Mouse (Mus musculus): Measurements from ENCODE around the gene Hoxa4.

Gene Hoxa4

DNA sequence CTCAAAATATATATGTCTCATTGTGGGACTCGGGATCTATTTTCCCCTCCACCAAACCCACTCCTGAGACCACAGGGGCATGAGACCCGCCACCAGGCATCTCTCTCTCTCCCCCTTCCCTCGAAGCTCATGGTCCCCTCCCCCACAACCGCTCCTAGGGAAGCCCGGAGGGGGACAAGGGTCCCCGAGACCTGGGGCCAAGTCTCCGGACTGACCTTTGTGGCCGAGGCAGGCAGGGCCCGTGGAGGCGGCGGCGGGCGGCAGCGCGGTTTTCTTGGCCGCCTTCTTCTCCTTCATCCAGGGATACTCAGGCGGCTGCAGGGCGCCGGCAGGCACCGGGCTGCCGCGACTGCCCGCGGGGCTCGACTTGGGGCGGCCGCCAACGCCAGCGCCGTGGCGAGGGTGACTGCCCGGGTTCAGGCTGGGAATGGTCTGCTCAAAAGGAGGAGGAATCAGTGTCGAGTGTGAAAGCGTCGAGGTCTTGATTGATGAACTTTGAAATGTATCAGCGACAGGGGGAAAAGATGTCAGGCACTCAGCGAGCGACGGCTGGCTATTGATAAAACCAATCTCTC, 27.4 kb downstream of the Hoxa4 start:
- DNase-seq, result no peak

DNA sequence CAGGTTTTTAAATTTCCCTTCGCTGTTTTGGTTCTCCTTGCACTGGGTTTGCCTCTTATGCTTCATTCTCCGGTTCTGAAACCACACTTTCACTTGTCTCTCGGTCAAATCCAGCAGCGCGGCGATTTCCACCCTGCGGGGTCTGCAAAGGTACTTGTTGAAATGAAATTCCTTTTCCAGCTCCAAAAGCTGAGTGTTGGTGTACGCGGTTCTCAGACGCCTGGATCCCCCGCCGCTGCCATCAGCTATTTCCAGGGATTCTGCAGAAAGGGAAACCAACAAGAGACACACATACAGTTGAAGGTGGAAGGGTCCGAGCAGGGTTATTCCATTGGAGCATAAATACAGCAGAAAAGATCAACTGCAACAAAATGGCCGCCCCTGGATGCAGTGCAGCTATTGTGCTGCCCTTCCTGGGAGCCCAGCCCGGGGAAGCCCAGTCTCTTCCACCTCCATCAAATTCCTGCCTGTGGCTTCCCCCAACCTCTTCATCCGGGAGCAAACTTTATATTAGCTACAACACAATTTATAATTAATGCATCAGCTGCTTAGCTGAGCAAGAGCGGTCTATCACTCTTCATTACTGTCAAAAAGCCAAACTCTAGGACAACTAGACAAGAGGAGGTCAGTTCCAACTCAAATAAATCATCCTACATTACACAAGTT, 28.1 kb downstream of the Hoxa4 start:
- DNase-seq, result no peak

DNA sequence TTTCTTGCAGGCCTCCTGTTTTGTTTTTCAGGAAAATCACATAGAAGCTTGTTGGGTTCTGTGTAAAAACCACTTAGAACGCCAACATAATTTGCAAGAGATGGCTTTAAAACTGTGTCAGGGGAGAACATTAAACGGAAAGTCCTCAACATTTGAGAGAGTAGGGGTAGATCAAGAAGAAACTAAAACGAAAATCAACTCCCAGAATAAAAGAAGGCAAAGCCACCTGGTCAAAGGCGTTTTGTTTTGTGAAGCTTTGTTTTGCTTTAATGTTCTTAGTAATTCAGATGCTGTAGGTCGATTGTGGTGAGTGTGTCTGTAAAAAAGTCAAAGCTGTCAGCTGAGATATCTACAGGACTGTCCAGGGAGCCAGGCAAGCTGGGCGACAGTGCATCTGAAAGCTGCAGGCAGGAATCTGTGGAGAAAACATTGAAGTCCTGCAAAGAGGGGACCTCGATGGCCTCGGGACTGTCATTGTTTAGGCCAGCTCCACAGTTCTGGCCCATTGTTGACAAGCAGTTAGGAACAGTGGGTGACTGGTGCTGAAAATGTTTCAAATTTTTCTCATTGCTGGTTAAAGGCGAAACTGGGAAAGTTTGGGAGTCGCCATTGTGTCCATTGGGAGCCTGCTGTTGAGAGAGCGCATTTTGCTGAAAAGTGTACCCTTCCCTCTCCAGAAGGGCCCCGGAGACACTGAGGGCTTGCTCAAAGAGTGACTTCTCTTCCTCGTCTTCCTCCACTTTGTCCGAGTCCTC, 28.8 kb downstream of the Hoxa4 start:
- no peak for DNase-seq

DNA sequence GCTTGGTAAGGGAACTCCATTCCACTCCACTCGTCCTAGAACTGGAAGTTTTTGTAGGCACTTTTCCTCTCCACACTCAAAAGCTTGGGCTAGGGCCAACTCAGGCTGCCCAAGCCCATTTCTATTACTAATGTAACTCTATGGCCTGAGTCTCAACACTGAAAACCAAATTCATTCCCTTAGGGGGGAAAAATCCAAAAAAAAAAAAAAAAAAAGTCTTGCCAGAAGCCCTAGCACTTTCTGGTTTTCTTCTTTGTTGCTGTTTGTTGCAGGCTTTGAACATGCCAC, 29.5 kb downstream of the Hoxa4 start:
- DNase-seq, result no peak

DNA sequence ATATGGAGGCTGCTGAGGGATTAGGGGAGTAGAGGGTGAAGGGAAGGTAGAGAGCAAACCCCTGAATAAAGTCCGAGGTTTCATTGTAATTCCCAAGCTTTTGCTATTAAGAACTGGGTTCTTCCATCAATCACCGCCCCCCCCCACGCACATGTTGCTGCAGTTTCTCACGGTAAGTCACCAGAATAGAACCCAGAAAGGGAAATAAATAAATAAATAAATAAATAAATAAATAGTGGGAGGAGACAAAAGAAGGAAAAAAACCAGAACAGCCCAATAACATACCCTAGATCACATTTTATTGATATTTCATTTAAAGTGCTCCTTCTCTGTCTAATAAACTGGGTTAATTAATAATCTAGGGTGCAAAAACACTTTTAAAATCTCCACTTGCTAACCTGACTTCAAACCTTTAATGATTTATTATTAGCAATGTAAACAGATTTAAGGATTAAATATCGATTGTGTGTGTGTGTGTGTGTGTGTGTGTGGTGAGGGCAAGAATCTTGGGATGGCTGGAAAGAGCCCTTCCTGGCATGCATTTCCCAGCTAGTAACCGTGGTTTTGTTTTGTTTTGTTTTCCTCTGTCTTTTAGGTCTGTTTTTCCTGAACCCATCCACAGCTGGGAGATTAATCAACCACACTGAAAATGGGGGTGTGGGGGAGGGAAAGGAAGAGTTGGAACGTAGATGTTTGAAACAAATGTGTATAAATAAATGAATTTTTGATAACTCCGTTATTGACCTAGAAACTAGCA, 30.0 kb downstream of the Hoxa4 start:
- no peak for DNase-seq

DNA sequence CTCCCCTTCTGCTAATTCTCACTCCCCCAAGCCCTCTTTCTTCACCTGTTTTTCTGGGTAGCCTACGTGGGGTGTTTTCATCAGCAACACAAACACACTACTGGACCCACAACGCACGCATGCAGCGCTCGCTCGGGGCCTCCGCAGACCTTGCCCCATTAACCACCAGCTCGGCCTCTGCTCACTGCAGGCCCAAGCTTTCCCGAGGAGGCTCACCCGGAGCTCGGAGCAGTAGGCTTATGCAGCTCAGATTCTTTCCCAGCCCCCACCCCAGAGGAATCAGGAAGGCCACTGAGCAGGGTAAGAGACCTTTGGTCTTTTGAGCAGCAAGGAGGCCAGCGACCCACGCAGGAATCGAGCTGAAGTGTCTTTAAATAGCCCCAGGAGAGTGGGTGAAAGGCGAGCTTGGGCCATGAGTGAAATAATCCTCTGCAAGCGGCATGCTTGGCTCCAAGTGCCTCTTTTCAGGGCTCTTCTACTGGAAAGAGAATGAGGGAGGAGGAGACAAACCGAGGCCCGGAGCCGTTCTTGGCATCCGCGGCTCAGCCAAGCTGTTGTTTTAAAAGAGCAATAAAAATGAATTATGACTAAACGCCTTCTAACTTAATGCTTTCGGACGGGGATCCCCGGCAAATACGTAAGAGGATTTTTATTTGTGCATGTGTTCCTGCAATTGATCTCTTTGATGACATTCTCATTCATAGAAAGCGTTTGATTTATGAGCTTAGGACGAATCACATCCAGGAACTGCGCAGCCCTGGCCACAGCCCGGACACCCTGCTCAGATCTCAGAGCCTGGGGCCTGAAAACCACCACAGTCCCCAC, 30.8 kb downstream of the Hoxa4 start:
- DNase-seq, result no peak

DNA sequence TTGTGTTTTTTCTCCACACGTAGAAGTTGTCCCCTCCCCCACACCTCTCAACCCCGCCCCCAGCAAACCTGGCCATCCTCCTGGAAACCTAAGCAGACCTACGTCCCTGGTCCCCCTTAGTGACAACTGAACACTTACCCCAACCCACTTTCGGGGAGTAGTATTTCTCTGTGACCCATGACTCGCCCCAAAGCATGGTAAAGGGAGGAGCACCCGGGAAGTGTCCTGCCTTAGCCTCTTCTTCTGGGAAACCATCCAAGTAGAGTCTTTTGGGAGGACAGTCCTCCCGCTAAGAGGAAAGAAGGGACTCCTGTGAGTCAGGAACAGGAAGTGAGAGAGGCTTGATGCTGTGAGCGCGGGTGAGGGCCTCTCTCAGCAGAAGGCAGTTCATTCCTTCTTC, 31.6 kb downstream of the Hoxa4 start:
- DNase-seq, result no peak

DNA sequence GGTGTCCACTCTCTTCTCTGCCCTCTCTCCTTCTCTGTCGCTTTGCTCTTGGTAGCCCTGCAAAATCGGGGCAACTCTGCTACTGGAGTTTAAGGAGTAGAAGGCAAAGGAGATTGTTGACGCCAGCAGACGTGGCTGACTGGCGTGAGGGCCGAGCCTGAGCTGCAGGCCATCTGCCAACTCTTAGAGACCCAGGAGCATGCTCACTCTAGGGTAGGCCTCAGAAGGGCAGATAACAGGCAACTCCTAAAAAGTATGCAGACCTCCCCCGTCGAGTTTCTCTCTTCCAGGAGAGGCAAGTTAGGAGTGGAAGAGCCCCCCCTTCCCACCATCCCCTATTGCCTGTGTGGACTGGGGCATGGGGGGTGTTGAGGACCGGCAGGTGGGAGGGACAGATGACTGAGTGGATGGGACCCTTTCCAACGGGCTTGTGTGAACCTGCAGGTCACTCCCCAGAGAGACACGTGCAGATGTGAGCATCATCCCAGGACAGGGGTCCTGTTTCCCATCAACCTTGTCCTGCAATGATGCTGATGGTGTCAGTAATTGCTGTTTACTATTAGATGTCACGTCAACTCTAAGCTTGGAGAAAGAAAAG, 32.3 kb downstream of the Hoxa4 start:
- no peak for DNase-seq

DNA sequence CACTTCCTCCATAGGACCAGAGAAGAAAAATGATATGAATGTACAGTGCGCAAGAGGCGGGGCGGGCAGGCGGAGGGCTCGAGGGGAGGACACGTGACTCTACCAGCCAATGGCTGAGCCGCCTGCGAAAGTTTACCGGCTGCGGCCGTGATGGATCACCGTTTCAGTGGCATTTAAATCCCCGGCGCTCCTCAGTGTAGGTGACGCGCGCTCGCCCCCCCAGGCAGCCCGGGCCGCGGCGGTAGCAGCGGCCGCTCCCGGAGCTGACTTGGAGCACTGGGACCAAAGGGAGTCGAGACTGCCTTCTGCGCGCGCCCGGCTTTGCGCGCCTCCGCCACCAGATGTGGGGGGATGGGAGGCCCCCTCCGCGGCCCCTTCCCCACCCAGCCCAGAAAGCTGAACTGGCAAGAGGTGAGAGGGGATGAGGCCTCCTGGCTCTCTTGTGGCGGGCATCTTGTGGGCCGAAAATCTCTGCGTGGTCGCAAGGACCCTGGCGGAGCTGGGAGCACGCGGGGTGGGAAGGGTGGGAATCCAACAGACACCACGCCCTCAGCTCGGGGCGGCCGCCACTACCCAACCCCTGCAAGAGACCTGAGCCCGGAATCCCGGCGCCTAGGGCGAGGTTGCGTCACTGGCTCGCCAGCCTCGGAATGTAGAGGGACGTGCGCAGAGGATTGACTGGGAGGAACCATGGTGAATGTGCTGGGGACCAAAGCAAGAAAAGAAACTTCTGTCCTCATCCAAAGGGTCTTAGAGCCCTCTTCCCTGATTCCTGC, 33.1 kb downstream of the Hoxa4 start, which contains the start of gene Hoxa1:
Gene Hoxa1, minus strand, starts transcription at position 42 of the 776 bp plus-strand sequence.
- peak; percentile 64 for DNase-seq

DNA sequence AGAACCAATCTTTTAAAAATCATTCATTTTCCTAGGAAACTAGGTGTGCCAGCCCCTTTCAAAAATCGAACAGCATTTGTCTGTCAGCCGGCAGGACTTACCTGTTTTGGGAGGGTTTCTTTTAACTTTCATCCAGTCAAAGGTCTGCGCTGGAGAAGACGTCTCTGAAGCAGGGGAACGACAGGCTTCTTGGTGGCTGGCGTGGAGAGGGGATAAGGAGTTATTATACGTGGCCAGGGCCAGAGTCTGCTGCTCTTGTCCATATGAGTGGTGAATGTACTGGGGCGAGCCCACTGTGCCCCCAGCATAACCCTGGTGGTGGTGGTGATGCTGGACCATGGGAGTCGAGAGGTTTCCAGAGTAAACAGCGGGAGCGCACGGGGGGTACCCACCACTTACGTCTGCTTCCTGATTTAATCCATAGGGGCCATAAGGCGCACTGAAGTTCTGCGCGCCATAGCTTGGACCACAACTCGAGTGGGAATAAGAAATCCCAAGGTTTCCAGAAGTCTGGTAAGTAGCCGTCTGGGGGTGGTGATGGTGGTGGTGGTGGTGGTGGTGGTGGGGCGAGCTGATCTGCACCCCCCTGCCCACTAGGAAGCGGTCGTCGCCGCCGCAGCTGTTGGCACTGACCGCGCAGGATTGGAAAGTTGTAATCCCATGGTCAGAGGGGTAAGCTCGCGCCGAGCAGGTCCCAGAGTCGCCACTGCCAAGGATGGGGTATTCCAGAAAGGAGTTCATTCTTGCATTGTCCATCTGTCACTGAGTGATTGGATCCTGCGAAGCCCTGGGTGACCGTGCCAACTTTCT, 33.9 kb downstream of the Hoxa4 start:
- DNase-seq, result no peak

DNA sequence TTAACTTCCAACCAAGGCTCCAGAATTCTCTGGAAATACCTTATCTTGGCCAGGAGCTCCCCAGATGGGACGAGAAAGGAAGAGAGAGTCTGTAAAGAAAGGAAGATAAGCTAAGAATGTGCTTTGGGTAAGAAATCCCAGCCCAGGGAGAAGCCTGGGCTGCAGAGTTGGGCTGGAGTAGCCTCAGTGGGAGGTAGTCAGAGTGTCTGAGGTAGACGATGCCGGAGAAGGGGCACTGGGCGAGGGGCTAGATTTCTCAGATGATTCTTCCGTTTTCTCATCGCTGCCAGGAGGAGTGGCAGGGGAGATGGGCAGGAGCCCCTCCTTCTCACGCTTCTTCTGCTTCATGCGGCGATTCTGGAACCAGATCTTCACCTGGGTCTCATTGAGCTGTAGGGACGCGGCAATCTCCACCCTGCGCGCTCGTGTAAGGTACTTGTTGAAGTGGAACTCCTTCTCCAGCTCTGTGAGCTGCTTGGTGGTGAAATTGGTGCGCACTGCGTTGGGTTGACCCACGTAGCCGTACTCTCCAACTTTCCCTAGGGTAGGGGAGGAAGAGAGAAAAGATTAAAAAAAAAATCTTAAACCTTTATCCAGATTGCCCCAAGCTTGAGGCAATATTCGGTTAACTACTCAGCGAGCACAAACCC, 34.9 kb downstream of the Hoxa4 start:
- DNase-seq, result no peak

DNA sequence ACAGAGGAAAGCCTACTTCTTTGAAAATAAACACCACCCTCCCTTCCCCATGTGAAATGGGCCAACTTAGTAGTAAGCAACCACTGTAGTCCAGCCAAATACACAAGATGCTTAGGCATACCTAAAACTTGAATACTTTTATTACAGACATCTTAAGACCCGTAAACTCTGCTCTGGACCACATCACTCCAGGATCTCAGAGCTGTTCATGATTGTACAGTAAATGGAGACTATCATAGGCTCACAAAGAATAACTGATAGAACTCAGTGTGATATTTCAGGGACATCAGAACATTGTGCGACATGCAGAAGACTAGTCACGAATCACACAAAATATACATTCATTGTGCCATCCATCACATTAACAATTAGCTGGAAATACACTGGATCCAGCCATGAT, 36.1 kb downstream of the Hoxa4 start:
- DNase-seq, result no peak

DNA sequence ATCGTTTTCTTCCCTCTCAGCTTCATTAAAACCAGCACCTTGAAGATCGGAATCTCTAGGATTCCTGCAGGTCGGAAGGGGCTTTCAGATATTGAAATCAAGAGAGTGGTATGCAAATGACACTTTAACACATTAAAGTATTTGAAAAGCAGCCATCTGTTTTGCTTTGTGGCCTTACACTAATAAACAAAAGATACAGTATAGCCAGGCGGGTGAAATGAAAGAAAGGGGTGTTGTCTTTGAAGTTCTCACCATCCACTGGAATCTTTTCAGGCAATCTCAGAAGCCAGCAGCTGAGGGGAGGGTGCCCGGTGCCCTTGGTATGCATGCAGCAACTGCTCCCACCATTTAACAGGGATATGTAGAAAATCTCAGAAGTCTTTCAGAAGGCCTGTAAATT, 37.5 kb downstream of the Hoxa4 start:
- no peak for DNase-seq

DNA sequence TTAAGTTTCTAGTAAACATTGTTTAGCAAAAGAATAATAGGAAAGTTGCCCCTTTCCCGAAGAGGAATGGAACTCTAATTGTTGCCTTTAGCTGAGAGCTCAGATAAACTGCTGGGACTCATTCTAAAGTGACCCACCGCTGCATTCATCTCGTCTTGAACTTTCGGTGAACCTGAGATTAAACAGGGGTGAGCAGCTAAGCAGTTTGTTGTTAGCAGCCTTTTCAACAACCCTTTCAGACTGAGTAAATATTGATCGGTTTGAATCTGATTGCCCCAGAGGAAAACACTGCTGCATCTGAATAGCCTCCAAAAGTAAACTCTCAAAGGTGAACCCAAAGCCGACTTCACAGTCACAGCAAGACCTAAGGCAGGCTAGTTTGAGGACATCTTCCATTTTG, 38.3 kb downstream of the Hoxa4 start:
- no peak for DNase-seq

DNA sequence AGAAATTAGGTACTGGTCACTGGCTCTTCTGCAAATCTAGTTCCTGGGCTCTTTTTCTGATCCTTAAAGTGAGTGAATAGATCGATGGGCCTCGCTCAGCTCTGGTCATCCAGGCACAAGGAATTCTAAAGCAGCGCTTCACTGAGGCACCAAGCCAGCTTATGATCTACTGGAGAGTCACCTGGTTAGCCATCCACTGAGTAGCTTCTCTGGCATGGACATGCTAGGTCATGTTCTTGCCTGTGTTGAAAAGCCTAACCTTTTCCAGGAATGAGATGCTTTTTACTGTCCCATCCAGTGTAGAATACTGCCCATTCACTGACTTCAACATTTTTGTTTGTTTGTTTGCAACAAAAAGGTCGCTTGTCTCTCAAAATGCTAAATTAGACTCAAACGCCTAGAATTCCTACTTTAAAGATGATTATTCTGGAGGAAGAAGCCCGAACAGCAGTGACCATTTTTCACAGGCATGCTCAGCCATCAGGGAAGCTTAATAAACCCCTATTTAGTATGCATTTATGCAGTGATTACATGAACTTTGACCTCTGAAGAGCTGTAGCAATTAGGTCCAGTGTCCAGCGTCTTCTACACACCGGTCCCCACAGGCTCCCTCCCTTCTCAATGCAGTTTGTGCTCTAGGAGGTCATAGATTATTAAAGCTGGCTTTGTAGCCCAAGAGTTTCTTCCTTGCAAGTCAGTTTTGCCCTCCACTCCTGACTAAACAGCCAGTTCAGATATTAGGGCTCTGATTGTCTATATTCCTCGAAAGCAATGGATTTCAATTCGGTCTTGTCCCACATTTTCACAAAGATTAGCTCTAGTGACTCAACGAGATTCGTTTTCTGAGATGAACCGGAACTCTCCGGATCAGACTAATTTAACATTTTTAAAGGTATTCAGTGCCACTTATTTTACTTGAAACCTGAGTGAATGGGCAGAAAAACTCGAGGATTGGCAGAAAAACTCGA, 39.0 kb downstream of the Hoxa4 start:
- no peak for DNase-seq

DNA sequence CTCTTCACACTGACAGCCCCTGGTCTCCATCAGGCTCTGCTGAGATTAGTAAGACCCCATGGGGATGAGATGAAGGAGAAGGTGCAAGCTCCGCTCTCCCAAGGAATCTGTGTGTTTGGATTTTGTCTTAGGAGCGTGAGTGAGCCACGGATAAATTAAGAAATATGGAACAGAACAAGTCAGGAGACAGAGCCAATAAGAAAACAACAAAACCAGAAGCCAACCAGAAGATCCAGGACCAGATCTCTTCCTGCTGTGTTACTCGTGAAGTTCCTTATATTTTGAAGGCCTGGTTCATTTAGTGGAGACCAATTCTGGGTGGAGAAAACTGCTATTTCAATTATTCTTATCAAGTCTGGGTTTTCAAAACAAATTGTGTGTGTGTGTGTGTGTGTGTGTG, 40.0 kb downstream of the Hoxa4 start:
- DNase-seq, result no peak

DNA sequence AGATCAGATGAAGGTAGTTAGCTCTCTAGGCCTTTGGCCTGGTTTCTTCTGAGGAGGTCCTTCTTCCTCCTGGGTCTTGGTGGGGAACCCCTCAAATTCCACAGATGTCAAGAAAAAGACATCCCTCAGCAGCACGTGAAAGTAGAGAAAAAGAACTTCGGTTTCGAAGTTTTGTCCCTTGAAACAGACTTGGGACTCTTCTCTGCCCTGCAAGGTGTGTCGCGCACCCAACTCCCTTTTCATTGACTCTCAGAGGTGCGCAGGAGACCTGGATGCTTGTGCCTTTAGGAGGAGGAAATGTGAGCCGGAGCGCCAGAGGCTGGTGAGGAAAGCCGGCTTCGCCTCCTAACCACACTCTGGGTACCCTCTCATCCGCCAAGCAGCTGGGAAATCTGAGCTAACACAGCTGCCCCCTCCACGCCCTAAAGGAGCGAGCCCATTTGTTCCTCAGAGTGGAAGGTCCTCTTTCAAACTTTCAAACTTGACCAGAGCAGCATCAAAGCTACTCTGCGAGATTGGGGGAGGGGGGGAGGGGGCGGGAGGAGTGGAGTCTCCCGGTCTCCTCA, 41.1 kb downstream of the Hoxa4 start:
- DNase-seq, result no peak
